Mouse (Mus musculus): ENCODE data around the gene Rgs9. TPM values are rescaled to one million over a fixed set of nuclear protein-coding genes. Genes with fewer than 3 reads are reported as not detected.

The Rgs9 gene
- polyA plus RNA-seq (2012; rRNA removed) = 0.79 and 0.95 TPM in 2 replicates

DNA sequence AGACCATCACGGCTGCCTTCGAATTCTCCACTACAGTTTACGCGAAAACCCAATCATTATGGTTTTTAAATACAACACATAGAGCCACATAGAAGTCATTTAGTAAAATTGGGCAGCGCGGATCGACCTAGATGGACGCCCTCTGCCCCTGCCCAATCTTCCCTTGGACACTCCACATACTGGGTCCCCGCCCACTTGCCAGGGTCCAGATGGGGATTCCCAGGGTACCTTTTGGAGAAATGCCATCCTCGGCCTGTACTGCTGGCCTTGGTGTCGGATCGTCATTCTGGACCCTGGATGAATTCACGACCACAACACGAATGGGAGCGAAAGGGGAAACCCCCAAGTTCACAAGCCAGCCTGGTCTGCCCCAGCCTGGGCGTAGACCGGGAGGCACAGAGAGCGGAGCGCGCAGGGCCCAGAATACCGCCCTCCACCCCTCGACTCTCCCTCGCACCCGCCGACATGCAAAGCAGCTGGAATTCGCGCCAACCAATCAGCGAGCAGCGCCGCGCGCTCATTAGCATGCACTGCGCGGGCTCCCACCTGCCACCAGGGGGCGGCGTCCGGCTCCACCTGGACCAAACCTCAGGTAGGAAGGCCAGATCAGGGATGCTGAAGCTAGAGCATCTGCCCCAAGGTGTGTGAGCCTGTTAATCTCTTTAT is at the start of gene Rgs9:
TSS of gene Rgs9 (minus strand) at position 420 of the 666 bp plus-strand sequence.

Other genes starting within 250 kb of the Rgs9 start
- not detected in 2 replicates for gene E030025P04Rik, start 153.8 kb downstream of the Rgs9 start, polyA plus RNA-seq (2012; rRNA removed)
- 11.3 and 16.5 TPM in 2 replicates for gene Gna13, start 64.7 kb upstream of the Rgs9 start, polyA plus RNA-seq (2012; rRNA removed)
- gene 9930022D16Rik, start 115.8 kb upstream of the Rgs9 start, polyA plus RNA-seq (2012; rRNA removed) = not detected in 2 replicates
- 5.4 and 7.3 TPM in 2 replicates for gene Amz2, start 127.8 kb upstream of the Rgs9 start, polyA plus RNA-seq (2012; rRNA removed)
- gene Arsg, start 175.2 kb upstream of the Rgs9 start, polyA plus RNA-seq (2012; rRNA removed) = 0.75 and 0.98 TPM in 2 replicates
- 0.76 and 0.87 TPM in 2 replicates for gene Slc16a6, start 175.5 kb upstream of the Rgs9 start, polyA plus RNA-seq (2012; rRNA removed)

Data from stomach, adult 2 months (tissue).